Mouse (Mus musculus) embryo, embryonic 11.5 days (tissue): ENCODE results near the gene Sh3kbp1.

ENCODE experiments used
- DNase-seq: peaks from one replicate; pipeline ENCODE4 v3.0.0-alpha.2; 2012; ENCODE audit warnings: low read depth, low spot score

The Sh3kbp1 gene

DNA sequence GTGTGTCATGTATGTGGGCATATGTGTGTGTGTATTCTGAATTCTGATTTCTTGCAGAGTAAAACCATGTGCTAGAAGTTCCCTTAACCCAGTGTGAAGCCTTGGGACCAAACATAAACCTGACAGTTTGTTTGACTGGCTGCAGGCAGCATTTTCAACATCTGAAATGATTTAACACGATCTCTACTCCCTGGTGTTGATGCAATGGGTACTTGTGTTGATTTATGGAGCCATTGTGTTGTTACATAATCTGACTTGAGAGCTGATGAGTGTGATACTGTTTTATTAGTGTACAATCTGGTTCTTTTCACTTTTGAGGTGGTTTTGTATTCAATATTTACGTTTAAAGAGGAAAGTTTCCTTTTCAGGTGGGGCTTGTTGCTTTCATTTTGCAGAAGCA, 204.1 kb downstream of the Sh3kbp1 start:
- DNase-seq: no peak

- no peak for DNase-seq
These were observed 208.2 kb downstream of the Sh3kbp1 start for GRCm38 (mm10) chrX:159835239-159835638.

GRCm38 (mm10) chrX:159837379-159837778, 210.3 kb downstream of the Sh3kbp1 start:
- DNase-seq: no peak

DNA sequence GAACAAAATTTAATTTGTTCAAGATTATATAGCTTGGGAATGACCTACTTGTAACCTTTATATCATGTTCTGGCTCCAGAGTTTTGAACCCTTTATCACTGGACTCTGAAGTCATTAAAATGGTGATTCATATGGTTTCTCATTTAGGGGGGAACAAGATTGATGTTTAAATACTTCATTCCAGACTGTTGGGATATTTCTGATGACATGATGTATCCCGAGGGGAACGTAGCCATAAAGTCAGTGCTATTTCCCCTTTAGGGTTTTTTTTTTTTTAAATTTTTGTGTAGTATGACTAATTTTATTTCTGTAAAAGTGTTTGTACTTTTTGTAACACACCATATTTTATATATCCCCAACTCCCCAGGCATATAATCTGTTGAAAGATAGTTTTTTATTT, 212.7 kb downstream of the Sh3kbp1 start:
- DNase-seq: no peak

- DNase-seq: no peak
These were observed 213.2 kb downstream of the Sh3kbp1 start for GRCm38 (mm10) chrX:159840225-159840624.

DNA sequence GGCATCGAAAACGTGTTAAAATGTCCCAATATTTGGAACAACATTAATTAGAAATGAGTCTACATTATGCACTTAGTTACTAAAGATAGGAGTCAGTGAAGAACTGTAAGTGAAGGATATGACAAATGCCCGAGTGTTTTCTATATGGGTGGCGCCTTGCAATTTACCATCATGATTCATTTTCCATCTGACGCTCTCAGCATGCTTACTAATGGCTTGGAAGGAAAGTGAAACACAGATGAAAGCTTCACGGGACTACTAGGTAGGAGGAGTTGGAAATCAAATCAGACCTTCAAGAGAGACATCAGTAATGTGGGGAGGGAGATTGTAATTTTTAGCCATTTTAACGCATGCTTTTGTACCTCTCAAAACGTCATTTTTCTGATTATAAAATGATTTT, 223.7 kb downstream of the Sh3kbp1 start:
- DNase-seq: no peak

GRCm38 (mm10) chrX:159856866-159857265, 229.8 kb downstream of the Sh3kbp1 start:
- no peak for DNase-seq

- no peak for DNase-seq
These were observed 231.1 kb downstream of the Sh3kbp1 start for GRCm38 (mm10) chrX:159858126-159858525.

GRCm38 (mm10) chrX:159860841-159861530, 233.9 kb downstream of the Sh3kbp1 start:
- no peak for DNase-seq

- no peak for DNase-seq
These were observed 240.6 kb downstream of the Sh3kbp1 start for GRCm38 (mm10) chrX:159867660-159868059.

DNA sequence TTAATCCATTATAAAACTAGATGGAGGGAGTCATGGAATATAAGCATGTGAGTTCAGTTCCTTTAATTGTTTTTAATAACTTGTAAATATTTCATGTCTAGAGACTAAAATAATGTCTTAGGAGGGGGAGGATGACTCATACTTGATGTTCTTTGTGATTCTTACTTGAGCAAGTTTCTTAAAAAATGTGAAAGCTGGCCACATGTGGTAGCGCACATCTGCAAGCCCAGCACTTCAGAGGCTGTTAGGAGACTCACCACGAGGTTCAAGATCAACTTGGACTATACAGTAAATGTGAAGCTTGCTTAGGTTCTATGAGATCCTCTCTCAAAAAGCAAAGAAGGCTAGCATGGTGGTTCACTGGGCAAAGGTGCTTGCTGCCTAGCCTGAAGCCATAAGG, 245.4 kb downstream of the Sh3kbp1 start:
- no peak for DNase-seq

- DNase-seq: no peak
These were observed 250.7 kb downstream of the Sh3kbp1 start for GRCm38 (mm10) chrX:159877770-159878169.

DNA sequence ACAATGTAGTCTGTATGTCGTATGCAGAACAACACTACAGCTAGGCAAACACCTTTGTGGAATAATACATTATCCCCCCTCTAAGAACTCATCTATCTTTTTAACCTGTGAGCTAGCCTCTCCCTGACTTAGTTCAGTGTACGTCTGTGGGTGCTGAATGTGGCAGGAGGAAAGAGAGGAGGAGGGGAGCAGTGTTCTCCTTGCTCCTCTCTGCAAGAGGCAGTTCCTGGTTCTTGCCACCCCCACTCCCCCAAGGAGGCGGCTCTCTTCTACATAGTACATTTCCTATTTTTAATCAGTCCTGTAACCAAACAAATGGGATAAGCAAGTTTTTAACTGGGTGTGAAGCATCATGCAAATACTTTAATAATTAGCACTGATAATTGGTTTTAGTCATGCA, 252.4 kb downstream of the Sh3kbp1 start:
- no peak for DNase-seq

DNA sequence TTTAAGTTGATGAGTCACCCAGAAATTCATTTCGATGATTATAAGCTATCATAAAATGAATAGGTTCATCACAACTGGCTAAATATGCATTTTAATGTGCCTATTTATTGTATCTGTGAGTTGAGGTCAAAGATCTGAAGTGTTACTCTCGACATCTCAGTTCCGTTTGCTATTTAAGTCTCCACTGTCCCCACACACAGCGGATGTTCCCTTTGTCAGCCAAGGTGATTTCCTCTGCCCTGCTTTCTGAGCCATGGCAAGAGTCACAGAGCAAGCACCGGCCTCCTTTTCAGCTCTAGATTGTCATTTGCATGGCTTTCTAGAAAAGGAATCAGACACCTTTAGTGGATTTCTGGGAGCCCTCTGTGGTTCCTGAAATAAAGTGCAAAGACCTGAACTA, 254.5 kb downstream of the Sh3kbp1 start:
- no peak for DNase-seq

DNA sequence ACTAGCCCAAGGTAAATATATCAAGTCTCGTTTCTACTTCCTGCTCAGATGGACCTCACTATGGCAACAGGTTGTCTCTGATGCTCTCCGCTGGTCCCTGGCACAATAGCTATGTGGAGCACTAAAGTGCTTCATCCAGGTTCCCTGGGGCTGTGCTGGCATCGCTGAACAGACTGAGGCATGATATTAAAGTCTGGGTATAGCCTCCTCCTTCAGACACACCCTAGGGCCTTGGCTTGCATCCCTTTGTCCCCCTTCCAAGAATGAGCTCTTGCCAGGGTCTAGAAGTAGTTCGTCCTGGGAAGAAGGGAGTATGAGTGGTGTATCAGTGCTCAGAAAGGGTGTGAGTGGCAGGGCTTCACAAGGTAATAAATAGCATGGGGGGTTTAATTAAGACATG, 269.5 kb downstream of the Sh3kbp1 start:
- DNase-seq: no peak

DNA sequence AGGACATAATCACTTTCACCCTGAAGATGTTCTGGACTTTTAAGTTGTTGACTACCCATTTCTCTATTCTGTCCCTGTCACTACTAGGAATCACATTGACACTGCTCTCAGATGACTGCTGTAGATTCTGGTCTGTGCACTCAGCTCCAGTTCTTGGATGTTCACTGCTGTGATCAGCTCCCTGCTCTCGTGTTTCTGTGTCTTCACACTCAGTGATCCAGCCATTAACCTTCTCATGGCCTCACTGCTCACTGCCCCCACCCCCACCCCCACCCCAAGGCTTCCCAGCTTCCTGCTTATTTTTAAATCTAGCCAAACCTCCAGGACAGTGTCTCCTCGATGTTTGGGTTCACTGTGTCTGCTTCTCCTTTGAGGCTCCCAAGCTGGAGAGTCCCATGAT, 271.0 kb downstream of the Sh3kbp1 start:
- DNase-seq: no peak

GRCm38 (mm10) chrX:159899121-159899520, 272.0 kb downstream of the Sh3kbp1 start:
- DNase-seq: no peak

DNA sequence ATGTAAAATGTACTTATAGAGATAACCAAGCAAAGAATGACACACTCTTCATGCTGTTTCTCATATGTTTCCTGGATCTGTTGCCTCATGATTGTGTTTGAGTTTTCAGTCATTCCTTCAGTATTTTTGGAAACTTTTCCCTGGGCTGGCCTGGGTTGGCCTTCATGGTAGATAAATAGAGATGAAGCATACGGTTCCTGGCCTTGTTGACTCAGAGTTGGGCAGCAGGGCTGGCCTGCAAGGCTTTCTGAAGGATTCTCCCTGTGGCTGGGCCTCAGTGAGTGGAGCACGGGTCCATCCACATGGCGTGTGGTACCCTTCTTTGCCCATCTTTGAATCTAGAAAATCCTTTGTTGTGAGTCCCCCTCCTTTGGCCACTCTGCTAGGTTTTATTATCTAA, 276.3 kb downstream of the Sh3kbp1 start:
- DNase-seq: no peak

GRCm38 (mm10) chrX:159907703-159908102, 280.6 kb downstream of the Sh3kbp1 start:
- DNase-seq: no peak

DNA sequence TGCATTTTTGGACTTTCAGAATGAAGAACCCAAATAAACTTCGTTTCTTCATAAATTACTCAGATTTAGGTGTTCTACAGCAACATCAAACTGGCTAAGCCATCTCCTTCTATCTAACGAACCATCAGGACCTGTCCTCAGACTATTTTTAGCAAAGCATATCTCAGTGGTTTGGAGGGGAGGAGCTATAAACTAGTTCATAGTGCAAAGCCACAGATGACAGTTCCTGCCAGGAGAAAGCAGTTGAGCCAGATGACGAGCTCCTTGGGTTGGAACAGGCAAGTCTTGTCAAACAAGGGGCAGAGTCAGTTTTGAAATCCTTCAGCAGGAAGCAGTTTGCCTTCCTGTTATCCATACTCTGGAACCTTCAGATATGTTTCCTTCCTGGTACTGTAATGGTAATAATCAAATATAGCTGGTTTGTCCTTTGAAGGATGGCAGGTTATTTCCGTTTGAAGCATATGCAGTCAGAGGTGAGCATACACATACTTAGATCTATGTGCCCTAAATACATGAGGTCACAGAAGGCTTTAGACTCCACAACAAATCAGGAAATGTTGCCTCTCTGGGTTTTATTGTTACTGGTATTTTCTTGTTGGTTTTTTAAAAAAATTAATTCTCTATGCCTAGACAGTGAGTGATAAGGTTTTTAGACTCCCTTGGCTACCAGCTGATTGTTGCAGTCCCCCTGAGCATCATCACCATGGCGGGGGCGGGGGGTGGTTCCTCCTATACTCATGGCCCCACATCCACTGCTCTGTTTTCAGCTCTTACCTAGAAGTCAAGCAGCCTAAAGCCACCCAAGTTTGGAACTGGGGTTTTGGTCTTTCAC, 282.6 kb downstream of the Sh3kbp1 start:
- no peak for DNase-seq

GRCm38 (mm10) chrX:159910600-159910999, 283.5 kb downstream of the Sh3kbp1 start:
- DNase-seq: no peak

- no peak for DNase-seq
These were observed 284.5 kb downstream of the Sh3kbp1 start for GRCm38 (mm10) chrX:159911613-159912012.

DNA sequence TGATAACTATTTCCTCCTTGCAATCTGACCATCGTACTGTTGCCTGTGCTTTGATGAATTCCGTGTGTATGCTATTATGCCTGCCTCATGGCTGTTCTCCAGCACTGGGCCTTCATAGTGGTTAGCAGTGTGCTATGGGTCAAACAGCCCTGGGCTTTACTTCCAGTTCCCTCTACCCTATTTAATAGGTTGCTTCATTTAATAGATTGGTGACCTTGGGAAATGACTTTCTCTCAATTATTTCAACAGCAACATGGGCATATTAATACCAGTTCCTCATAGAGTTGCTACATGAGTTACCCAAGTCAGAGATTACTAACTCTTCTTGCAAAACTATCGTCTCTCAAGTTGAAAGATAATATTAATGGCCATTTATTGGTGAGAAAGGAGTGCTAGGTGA, 285.0 kb downstream of the Sh3kbp1 start:
- DNase-seq: no peak
